Mouse (Mus musculus) limb, embryonic 15.5 days (tissue): Measurements from ENCODE around the gene Usp20. TPM values are rescaled to one million over a fixed set of nuclear protein-coding genes. Genes with fewer than 3 reads are reported as not detected.
"Not testable (repeated sequence)": the region's sequence is repeated elsewhere in the genome, so short reads cannot be mapped to it uniquely, and the experiment has no call there.

Experiments
- ATAC-seq: fragments of 200-750 bp; cut with Nextera tagmentation; 2 replicates; pipeline ENCODE4 v1.8.0; 2017; ENCODE audit warnings: low read depth, moderate TSS enrichment; ENCODE audit not compliant: insufficient number of reproducible peaks, low FRiP score, low TSS enrichment
- H3K27ac ChIP-seq: fragments of 300-500 bp; sonication (generic); 2 replicates; pipeline ENCODE4 v1.5.1; 2015; ENCODE audit warnings: moderate library complexity, mild to moderate bottlenecking, inconsistent platforms
- H3K27me3 ChIP-seq: fragments of 300-500 bp; sonication (generic); 2 replicates; pipeline ENCODE4 v1.6.1; 2015; ENCODE audit warnings: inconsistent platforms
- H3K36me3 ChIP-seq: fragments of 300-500 bp; sonication (generic); 2 replicates; pipeline ENCODE4 v1.6.1; 2015; ENCODE audit warnings: inconsistent platforms
- H3K4me1 ChIP-seq: fragments of 300-500 bp; sonication (generic); 2 replicates; pipeline ENCODE4 v1.6.1; 2015; ENCODE audit warnings: inconsistent platforms
- H3K4me2 ChIP-seq: fragments of 300-500 bp; sonication (generic); 2 replicates; pipeline ENCODE4 v1.6.1; 2015; ENCODE audit warnings: mild to moderate bottlenecking, inconsistent platforms
- H3K4me3 ChIP-seq: fragments of 300-500 bp; sonication (generic); 2 replicates; pipeline ENCODE4 v1.5.1; 2015; ENCODE audit warnings: mild to moderate bottlenecking, inconsistent platforms
- H3K9ac ChIP-seq: fragments of 300-500 bp; sonication (generic); 2 replicates; pipeline ENCODE4 v1.6.1; 2015; ENCODE audit warnings: inconsistent platforms
- H3K9me3 ChIP-seq: fragments of 300-500 bp; sonication (generic); 2 replicates; pipeline ENCODE4 v1.6.1; 2016; ENCODE audit warnings: inconsistent platforms
- WGBS: fragments of 180-500 bp; shearing (Covaris S2); methylation state at CpG from one replicate; pipeline ENCODE4 v1.1.7; 2015; 5-methylcytosine and 5-hydroxymethylcytosine counted together
- polyA plus RNA-seq: library from polyadenylated mRNA; unstranded; fragments of >200 nt; fragmentation: Nextera tagmentation; extraction: Ambion mirVana; gene quantifications from 2 replicates; pipeline ENCODE4 v1.2.1, GENCODE M21; 2015

Usp20 gene
- polyA plus RNA-seq: 24.0 and 31.2 TPM in 2 replicates

GRCm38 (mm10) chr2:30981790-30982513, at the start of gene Usp20, which contains the start of gene BC005624:
Gene Usp20, plus strand, starts transcription at chr2:30982279.
Gene BC005624, minus strand, starts transcription at chr2:30982201.
- Histone ChIP-seq H3K9ac (peak within 1 kb of the TSS; percentile 74), H3K4me2 (peak within 1 kb of the TSS; percentile 88), H3K27ac (peak within 1 kb of the TSS; percentile 71), H3K36me3 (peaks cover 30% of the 10 kb centered on the region), H3K27me3 (no peaks in the 10 kb centered on the region), H3K4me3 (peak within 1 kb of the TSS; percentile 75), H3K4me1 (peaks cover 24% of the 10 kb centered on the region), H3K9me3 (no peaks in the 10 kb centered on the region)
- under 1% methylated on average over 61 of the region's 66 CpGs for WGBS
- peak; percentile 98 for ATAC-seq

GRCm38 (mm10) chr2:30933032-30933431, 49.0 kb upstream of the Usp20 start:
- WGBS: 79% methylated on average over 6 of the region's 6 CpGs
- Histone ChIP-seq H3K27ac (no peak overlapping the region), H3K27me3 (peaks cover 2% of the 10 kb centered on the region; the same call in 1 of the 2 replicates), H3K4me1 (peaks cover 20% of the 10 kb centered on the region), H3K9ac (no peak overlapping the region), H3K36me3 (no peaks in the 10 kb centered on the region), H3K4me2 (no peak overlapping the region), H3K4me3 (no peak overlapping the region), H3K9me3 (no peaks in the 10 kb centered on the region)
- ATAC-seq: no peak

DNA sequence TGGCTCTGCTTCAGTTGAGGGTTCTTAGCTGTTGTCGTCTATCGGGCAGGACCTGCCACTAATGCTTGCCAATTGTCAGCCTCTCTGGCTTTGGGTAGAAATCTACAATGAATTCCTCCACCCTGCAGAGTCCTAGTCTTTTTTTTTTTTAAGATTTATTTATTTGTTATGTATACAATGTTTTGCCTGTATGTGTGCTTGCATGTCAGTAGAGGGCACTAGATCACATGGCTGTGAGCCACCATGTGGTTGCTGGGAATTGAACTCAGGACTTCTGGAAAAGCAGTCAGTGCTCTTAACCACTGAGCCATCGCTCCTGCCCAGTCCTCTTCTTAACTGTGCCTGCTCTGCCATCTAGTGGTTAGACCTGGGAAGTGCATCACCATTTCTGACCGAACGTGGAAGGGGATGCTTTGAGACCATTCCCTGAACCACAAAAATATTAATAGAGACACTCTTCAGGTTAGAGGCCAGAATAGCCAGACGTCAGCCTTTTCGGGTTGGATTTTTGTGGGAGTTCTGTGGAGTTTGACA, 48.1 kb upstream of the Usp20 start:
- H3K27ac ChIP-seq: no peak overlapping the region
- no peak overlapping the region for H3K4me3 ChIP-seq
- H3K4me1 ChIP-seq: peaks cover 10% of the 10 kb centered on the region
- peaks cover 2% of the 10 kb centered on the region; the same call in 1 of the 2 replicates for H3K27me3 ChIP-seq
- H3K36me3 ChIP-seq: no peaks in the 10 kb centered on the region
- no peak overlapping the region for H3K9ac ChIP-seq
- WGBS: 23% methylated on average over 7 of the region's 7 CpGs
- H3K9me3 ChIP-seq: no peaks in the 10 kb centered on the region
- no peak for ATAC-seq
- H3K4me2 ChIP-seq: no peak overlapping the region

GRCm38 (mm10) chr2:30936808-30937207, 45.3 kb upstream of the Usp20 start:
- no peak overlapping the region for H3K27ac ChIP-seq
- ATAC-seq: no peak
- H3K9ac ChIP-seq: no peak overlapping the region
- no peaks in the 10 kb centered on the region for H3K4me1 ChIP-seq
- no peak overlapping the region for H3K4me3 ChIP-seq
- H3K27me3 ChIP-seq: peaks cover 2% of the 10 kb centered on the region; the same call in 1 of the 2 replicates
- no peak overlapping the region for H3K4me2 ChIP-seq
- H3K36me3 ChIP-seq: no peaks in the 10 kb centered on the region
- no peaks in the 10 kb centered on the region for H3K9me3 ChIP-seq
- WGBS: 76% methylated on average over 3 of the region's 3 CpGs

- Histone ChIP-seq H3K27ac (no peak overlapping the region), H3K36me3 (no peaks in the 10 kb centered on the region), H3K9ac (no peak overlapping the region), H3K4me2 (no peak overlapping the region), H3K4me3 (no peak overlapping the region), H3K27me3 (peaks cover 2% of the 10 kb centered on the region; the same call in 1 of the 2 replicates), H3K4me1 (no peaks in the 10 kb centered on the region), H3K9me3 (no peaks in the 10 kb centered on the region)
- WGBS: 82% methylated on average over 8 of the region's 8 CpGs
- ATAC-seq: no peak
These were observed 44.3 kb upstream of the Usp20 start for GRCm38 (mm10) chr2:30937731-30938130.

DNA sequence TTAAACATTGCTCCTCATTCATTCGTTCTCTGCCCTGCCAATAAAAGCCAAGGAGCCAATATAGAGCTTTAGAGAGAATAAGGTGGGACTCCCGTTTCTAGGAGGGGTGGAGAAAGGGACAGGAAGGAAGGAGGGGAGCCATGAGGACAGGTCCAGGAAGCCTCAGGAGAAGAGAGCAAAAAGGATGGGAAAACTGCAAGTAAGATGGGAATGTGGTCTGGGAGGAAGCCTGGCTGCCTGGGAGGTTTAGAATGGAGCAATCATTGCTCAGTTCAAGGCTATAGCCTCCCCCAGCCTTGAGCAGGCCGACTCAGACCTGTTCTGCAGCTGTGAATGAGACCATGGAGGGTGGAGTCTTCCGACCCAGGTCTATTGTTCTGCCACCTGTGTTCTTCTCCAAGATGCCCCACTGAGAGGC, 43.5 kb upstream of the Usp20 start:
- no peak overlapping the region for H3K27ac ChIP-seq
- ATAC-seq: no peak
- no peaks in the 10 kb centered on the region for H3K36me3 ChIP-seq
- no peak overlapping the region for H3K4me2 ChIP-seq
- H3K9me3 ChIP-seq: no peaks in the 10 kb centered on the region
- no peak overlapping the region for H3K9ac ChIP-seq
- H3K4me3 ChIP-seq: no peak overlapping the region
- 51% methylated on average over 4 of the region's 4 CpGs for WGBS
- H3K4me1 ChIP-seq: no peaks in the 10 kb centered on the region
- peaks cover 2% of the 10 kb centered on the region; the same call in 1 of the 2 replicates for H3K27me3 ChIP-seq

GRCm38 (mm10) chr2:30941586-30941985, 40.5 kb upstream of the Usp20 start:
- Histone ChIP-seq H3K9ac (no peak overlapping the region), H3K4me3 (no peak overlapping the region), H3K9me3 (no peaks in the 10 kb centered on the region), H3K27ac (no peak overlapping the region), H3K27me3 (no peaks in the 10 kb centered on the region), H3K4me2 (no peak overlapping the region), H3K36me3 (no peaks in the 10 kb centered on the region), H3K4me1 (no peaks in the 10 kb centered on the region)
- WGBS: 83% methylated on average over 5 of the region's 5 CpGs
- no peak for ATAC-seq

GRCm38 (mm10) chr2:30942116-30942515, 40.0 kb upstream of the Usp20 start:
- not testable (repeated sequence) for ATAC-seq, H3K27ac ChIP-seq, H3K9ac ChIP-seq, H3K4me3 ChIP-seq, H3K36me3 ChIP-seq, H3K4me1 ChIP-seq, H3K9me3 ChIP-seq, H3K27me3 ChIP-seq, H3K4me2 ChIP-seq
- 38% methylated on average over 7 of the region's 7 CpGs for WGBS

DNA sequence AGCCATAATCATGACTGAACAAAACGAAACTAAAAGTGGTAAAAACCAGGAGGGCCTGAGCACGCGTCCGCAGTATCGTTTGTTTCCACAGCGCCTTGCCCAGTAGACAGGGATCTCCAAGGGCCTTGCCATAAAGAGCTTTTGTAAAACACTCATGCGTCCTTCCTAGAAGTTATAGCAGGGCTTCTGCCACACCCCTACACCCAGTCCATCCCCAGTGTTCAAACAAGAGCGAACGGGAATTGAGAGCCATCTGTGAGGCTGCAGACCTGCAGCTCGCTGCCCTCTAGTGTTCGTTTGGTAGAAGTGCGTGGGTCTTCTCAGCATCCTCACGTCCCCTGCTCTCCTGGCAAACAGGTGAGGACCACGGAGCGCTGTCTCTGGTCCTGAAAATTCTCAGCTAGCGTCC, 39.5 kb upstream of the Usp20 start:
- H3K36me3 ChIP-seq: no peaks in the 10 kb centered on the region
- H3K4me2 ChIP-seq: peak overlapping the region; percentile 41
- H3K9ac ChIP-seq: no peak overlapping the region

DNA sequence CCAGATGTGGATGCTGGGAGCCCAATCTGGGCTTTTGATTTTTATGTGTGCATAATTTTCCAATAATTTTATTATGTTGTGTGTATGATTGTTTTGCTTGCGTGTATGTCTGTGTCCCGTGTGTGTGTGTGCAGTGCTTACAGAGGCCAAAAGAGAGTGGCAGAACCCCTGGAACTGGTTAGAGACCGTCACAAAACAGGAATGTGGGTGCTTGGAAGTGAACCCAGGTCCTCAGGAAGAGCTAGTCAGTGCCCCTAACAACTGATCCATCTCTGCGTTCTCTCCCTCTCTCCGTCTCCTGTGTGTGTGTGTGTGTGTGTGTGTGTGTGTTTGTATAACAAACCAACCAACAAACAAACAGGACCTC, 29.6 kb upstream of the Usp20 start:
- ATAC-seq: peak; percentile 30; the same call in 1 of the 2 replicates
- peak overlapping the region; percentile 87 for H3K4me3 ChIP-seq
- H3K9ac ChIP-seq: no peak overlapping the region
- peaks cover 24% of the 10 kb centered on the region for H3K4me1 ChIP-seq
- peak overlapping the region; percentile 69 for H3K4me2 ChIP-seq
- H3K27ac ChIP-seq: peak overlapping the region; percentile 86
- H3K27me3 ChIP-seq: no peaks in the 10 kb centered on the region
- H3K36me3 ChIP-seq: peaks cover 24% of the 10 kb centered on the region
- 27% methylated on average over 5 of the region's 5 CpGs for WGBS
- no peaks in the 10 kb centered on the region for H3K9me3 ChIP-seq

More for the DNA sequence above, 39.5 kb upstream of the Usp20 start:
- ATAC-seq: no peak
- no peaks in the 10 kb centered on the region for H3K9me3 ChIP-seq
- WGBS: 27% methylated on average over 16 of the region's 16 CpGs
- H3K4me3 ChIP-seq: peak overlapping the region; percentile 31
- no peaks in the 10 kb centered on the region for H3K27me3 ChIP-seq
- H3K4me1 ChIP-seq: no peaks in the 10 kb centered on the region
- H3K27ac ChIP-seq: no peak overlapping the region

GRCm38 (mm10) chr2:30952824-30953490, 29.1 kb upstream of the Usp20 start, which contains the start of gene Tor1b:
Gene Tor1b, plus strand, starts transcription at chr2:30952959.
- peak; percentile 69; the same call in 1 of the 2 replicates for ATAC-seq

DNA sequence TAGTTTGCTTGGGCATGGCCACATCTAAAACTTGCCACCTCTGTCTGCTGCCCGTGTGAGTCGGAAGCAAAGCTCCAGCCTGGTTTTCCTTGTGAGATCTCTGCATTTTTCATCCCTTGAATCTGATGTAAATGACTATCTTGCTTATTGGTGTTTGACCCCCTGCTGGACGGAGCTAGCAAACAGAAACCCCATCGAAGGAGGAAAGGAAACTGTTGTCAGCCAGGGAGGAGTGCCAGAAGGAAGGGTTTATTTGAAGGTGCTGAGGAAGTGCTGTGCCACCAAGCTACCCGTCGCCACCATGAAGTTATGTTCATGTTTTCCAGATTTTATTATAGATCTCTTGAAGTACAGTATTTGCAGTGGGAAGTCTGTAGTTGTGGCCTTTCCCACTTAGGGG, 27.3 kb upstream of the Usp20 start:
- 65% methylated on average over 6 of the region's 6 CpGs for WGBS
- no peaks in the 10 kb centered on the region for H3K9me3 ChIP-seq
- peak overlapping the region; percentile 69; the same call in 1 of the 2 replicates for H3K4me2 ChIP-seq
- H3K4me1 ChIP-seq: peaks cover 24% of the 10 kb centered on the region
- H3K9ac ChIP-seq: no peak overlapping the region
- no peak for ATAC-seq
- H3K4me3 ChIP-seq: no peak overlapping the region
- no peaks in the 10 kb centered on the region for H3K27me3 ChIP-seq
- no peak overlapping the region for H3K27ac ChIP-seq
- H3K36me3 ChIP-seq: peaks cover 47% of the 10 kb centered on the region

More at GRCm38 (mm10) chr2:30952824-30953490, 29.1 kb upstream of the Usp20 start, which contains the start of gene Tor1b:
- no peaks in the 10 kb centered on the region for H3K9me3 ChIP-seq
- H3K36me3 ChIP-seq: peaks cover 29% of the 10 kb centered on the region
- peak within 1 kb of the TSS; percentile 69 for H3K4me2 ChIP-seq
- peak within 1 kb of the TSS; percentile 86 for H3K27ac ChIP-seq
- peaks cover 24% of the 10 kb centered on the region for H3K4me1 ChIP-seq
- H3K27me3 ChIP-seq: no peaks in the 10 kb centered on the region
- peak within 1 kb of the TSS; percentile 89 for H3K9ac ChIP-seq
- under 1% methylated on average over 60 of the region's 60 CpGs for WGBS
- peak within 1 kb of the TSS; percentile 87 for H3K4me3 ChIP-seq
